8 mouse cellular contexts compared by ENCODE assay signal in the genomic region with DNA sequence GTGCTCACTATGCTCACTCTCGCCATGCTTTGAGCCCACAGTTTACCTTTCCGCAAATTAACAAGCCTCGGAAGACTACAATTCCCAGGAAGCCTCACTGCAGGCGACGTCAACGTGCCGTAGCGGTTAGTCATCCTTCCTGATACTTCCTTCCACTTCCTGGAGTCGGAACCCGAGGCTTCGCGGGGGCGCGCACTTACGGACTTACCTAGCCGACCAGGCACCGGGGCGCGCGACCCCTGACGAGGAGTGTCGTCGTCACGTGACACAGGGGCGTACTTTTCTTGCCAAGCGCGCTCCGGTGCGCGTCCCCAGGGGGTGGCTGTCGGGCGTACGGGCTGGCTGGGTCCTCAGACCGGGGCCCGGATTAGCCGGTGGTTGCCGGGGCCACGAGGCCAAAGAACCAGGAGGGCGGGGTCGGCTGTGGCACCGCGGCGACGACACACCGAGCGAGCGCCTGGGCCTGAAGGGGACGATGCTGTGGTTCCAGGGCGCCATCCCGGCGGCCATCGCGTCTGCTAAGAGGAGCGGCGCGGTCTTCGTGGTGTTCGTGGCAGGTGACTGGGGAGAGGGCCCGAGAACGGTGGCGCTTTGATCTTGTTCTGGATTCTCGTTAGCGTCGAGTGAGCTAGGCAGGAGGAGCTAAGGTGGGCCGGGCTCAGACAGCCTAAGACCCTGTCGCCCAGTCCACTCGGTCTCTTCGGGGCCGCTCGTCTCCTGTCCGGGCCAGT. TPM values are rescaled to one million over a fixed set of nuclear protein-coding genes. Genes with fewer than 3 reads are reported as not detected.
DNase-seq lines count a peak whose midpoint lies in the region; ATAC-seq and TF ChIP-seq lines count a peak whose summit lies in the region.

No protein-coding gene starts in this region.

- peak overlapping the region; percentile 86 for H3K27ac ChIP-seq in forebrain, embryonic 16.5 days (ENCODE audit: low read length)
- H3K27ac ChIP-seq in layer of hippocampus, adult 2 months: peak overlapping the region; percentile 93
- peak overlapping the region; percentile 86 for H3K27ac ChIP-seq in lung, embryonic 14.5 days (ENCODE audit: low read depth)
- peak overlapping the region; percentile 54 for H3K27ac ChIP-seq in olfactory bulb, adult 2 months (ENCODE audit: insufficient read depth, low read depth, low read length)
- H3K27ac ChIP-seq in thymus, adult 2 months (ENCODE audit: control insufficient read depth, insufficient read depth, low read length): peak overlapping the region; percentile 52

- peak; percentile 97 for DNase-seq in G1E (ENCODE audit: low spot score)
- peak; percentile 95 to 97 for DNase-seq in cerebellum, adult 18-20 months
- DNase-seq in heart, postnatal 36 days: peak; percentile 90 to 91
- DNase-seq in layer of hippocampus, adult 2 months (ENCODE audit: low spot score in 2 of 2): peak; percentile 90 to 94
- peak; percentile 98 for DNase-seq in lung, embryonic 14.5 days
- peak; percentile 99 for DNase-seq in thymus, adult 2 months

- peak; percentile 94 for ATAC-seq in G1E (ENCODE audit: extremely low read depth, insufficient number of reproducible peaks, low FRiP score, poor library complexity, severe bottlenecking)
- peak; percentile 96 for ATAC-seq in forebrain, embryonic 16.5 days
- peak; percentile 94 for ATAC-seq in lung, embryonic 14.5 days (ENCODE audit: insufficient read depth)

- TF ChIP-seq POLR2A in olfactory bulb, adult 2 months (IDR thresholded peaks at IDR 0.05; ENCODE audit: insufficient read depth, low read depth, low read length): peak; percentile 51
- TF ChIP-seq POLR2A in thymus, adult 2 months (IDR thresholded peaks at IDR 0.05; ENCODE audit: control insufficient read depth, extremely low read depth, insufficient read depth, low read length, poor library complexity): peak; percentile 94

- H3K4me3 ChIP-seq in G1E (ENCODE audit: low read depth, low read length): peak overlapping the region; percentile 84
- H3K4me3 ChIP-seq in forebrain, embryonic 16.5 days (replicated peaks; ENCODE audit: low read length): peak overlapping the region; percentile 78
- peak overlapping the region; percentile 91 for H3K4me3 ChIP-seq in layer of hippocampus, adult 2 months
- peak overlapping the region; percentile 76 for H3K4me3 ChIP-seq in lung, embryonic 14.5 days (ENCODE audit: low read depth, low read length)
- H3K4me3 ChIP-seq in olfactory bulb, adult 2 months (ENCODE audit: insufficient read depth, low read depth, low read length): peak overlapping the region; percentile 91
- H3K4me3 ChIP-seq in thymus, adult 2 months (ENCODE audit: control insufficient read depth, insufficient read depth, low read length): peak overlapping the region; percentile 87

- peak overlapping the region; percentile 71 for H3K4me2 ChIP-seq in forebrain, embryonic 16.5 days (ENCODE audit: low read length)
- peak overlapping the region; percentile 87 for H3K4me2 ChIP-seq in lung, embryonic 14.5 days

- peaks cover 26% of the 10 kb centered on the region for H3K4me1 ChIP-seq in G1E (ENCODE audit: insufficient read depth, low read depth, low read length)
- H3K4me1 ChIP-seq in forebrain, embryonic 16.5 days (replicated peaks; ENCODE audit: control insufficient read depth, insufficient read depth, low read length): peaks cover 13% of the 10 kb centered on the region
- no peaks in the 10 kb centered on the region for H3K4me1 ChIP-seq in lung, embryonic 14.5 days (ENCODE audit: insufficient read depth)
- peaks cover 11% of the 10 kb centered on the region for H3K4me1 ChIP-seq in olfactory bulb, adult 2 months (ENCODE audit: control insufficient read depth, insufficient read depth, low read length)
- peaks cover 5% of the 10 kb centered on the region for H3K4me1 ChIP-seq in thymus, adult 2 months (replicated peaks; ENCODE audit: control insufficient read depth, insufficient read depth, low read length)

- peaks cover 15% of the 10 kb centered on the region for H3K36me3 ChIP-seq in G1E (replicated peaks)
- H3K36me3 ChIP-seq in forebrain, embryonic 16.5 days (ENCODE audit: control insufficient read depth, insufficient read depth): no peaks in the 10 kb centered on the region
- no peaks in the 10 kb centered on the region for H3K36me3 ChIP-seq in lung, embryonic 14.5 days (ENCODE audit: insufficient read depth)
- no peaks in the 10 kb centered on the region for H3K36me3 ChIP-seq in thymus, adult 2 months (ENCODE audit: control insufficient read depth, insufficient read depth, low read length)

- WGBS in forebrain, embryonic 16.5 days: under 1% methylated on average over 71 of the region's 71 CpGs
- under 1% methylated on average over 71 of the region's 71 CpGs for WGBS in lung, embryonic 14.5 days
- under 1% methylated on average over 71 of the region's 71 CpGs for WGBS in olfactory bulb, adult 2 months
- WGBS in thymus, adult 2 months: under 1% methylated on average over 71 of the region's 71 CpGs

- no peaks in the 10 kb centered on the region for H3K9me3 ChIP-seq in G1E (replicated peaks)
- H3K9me3 ChIP-seq in forebrain, embryonic 16.5 days (ENCODE audit: control insufficient read depth, low read length): no peaks in the 10 kb centered on the region
- no peaks in the 10 kb centered on the region for H3K9me3 ChIP-seq in lung, embryonic 14.5 days (ENCODE audit: low read depth, low read length)

- TF ChIP-seq CTCF in G1E (IDR thresholded peaks at IDR 0.05; ENCODE audit: low read depth, low read length): no peak
- TF ChIP-seq CTCF in layer of hippocampus, adult 2 months (conservative IDR thresholded peaks at IDR 0.05): no peak; the same call in 1 of the 2 replicates
- TF ChIP-seq CTCF in lung, embryonic 14.5 days (IDR thresholded peaks at IDR 0.05; ENCODE audit: low read depth): no peak
- TF ChIP-seq CTCF in olfactory bulb, adult 2 months (IDR thresholded peaks at IDR 0.05; ENCODE audit: insufficient read depth, low read depth, low read length): no peak
- peak; percentile 78; the same call in 1 of the 2 replicates for TF ChIP-seq CTCF in thymus, adult 2 months (IDR thresholded peaks at IDR 0.05; ENCODE audit: borderline replicate concordance, control insufficient read depth, extremely low read depth, insufficient read depth, low read length, poor library complexity)

- intact Hi-C loops in heart, postnatal 36 days (cut with DNase I): loop anchor here (5.0 kb wide), 2 partner anchors 142 to 472 kb away; partner anchors contain the start of genes Ccnt2, R3hdm1 and Zranb3

- no peaks in the 10 kb centered on the region for H3K27me3 ChIP-seq in G1E (ENCODE audit: insufficient read depth, low read length)
- H3K27me3 ChIP-seq in forebrain, embryonic 16.5 days (replicated peaks; ENCODE audit: control insufficient read depth, insufficient read depth, low read length): no peaks in the 10 kb centered on the region
- H3K27me3 ChIP-seq in lung, embryonic 14.5 days (ENCODE audit: insufficient read depth, low read length): no peaks in the 10 kb centered on the region
- H3K27me3 ChIP-seq in thymus, adult 2 months (ENCODE audit: control insufficient read depth, insufficient read depth, low read length): no peaks in the 10 kb centered on the region

- peak overlapping the region; percentile 87 for H3K9ac ChIP-seq in forebrain, embryonic 16.5 days (replicated peaks; ENCODE audit: low read depth, low read length)
- H3K9ac ChIP-seq in lung, embryonic 14.5 days: peak overlapping the region; percentile 80

RNA-seq across cellular contexts. Expression of gene Ubxn4, which starts 0.4 kb away (rescaled TPM):
- total RNA-seq in G1E (2014; fragmentation: Nextera tagmentation) (153 and 164 TPM in 2 replicates), G1E (2017) (152 and 163 TPM in 2 replicates)
- polyA plus RNA-seq in G1E (2012): 33.5 and 33.9 TPM in 2 replicates
- polyA plus RNA-seq in forebrain, embryonic 16.5 days (2015; fragmentation: Nextera tagmentation; extraction: Ambion mirVana): 67.4 and 71.1 TPM in 2 replicates
- total RNA-seq in heart, postnatal 36 days (2021): 10 to 100 TPM; 37.4 to 38.0 TPM
- total RNA-seq in layer of hippocampus, adult 2 months (2021): 10 to 100 TPM; 61.7 to 62.8 TPM
- 51.1 and 58.6 TPM in 2 replicates for polyA plus RNA-seq in lung, embryonic 14.5 days (2014; fragmentation: Nextera tagmentation; extraction: Ambion mirVana)
- polyA plus RNA-seq in olfactory bulb, adult 2 months (2012; ENCODE audit: insufficient read depth, insufficient read length, low replicate concordance, missing spikeins): 150 TPM in 1 of 2 replicates, not detected in the other
- polyA plus RNA-seq in thymus, adult 2 months (2012; rRNA removed): 25.4 and 26.7 TPM in 2 replicates

Comparison
In these comparisons a context has a peak if more than half of its experiments do, and no peak if none do; other contexts are left out.
1. Peak in every context shown above with its lines: DNase-seq, ATAC-seq, H3K4me3 ChIP-seq and H3K27ac ChIP-seq.